Mouse (Mus musculus): Measurements from ENCODE around the gene Tcirg1. TPM values are rescaled to one million over a fixed set of nuclear protein-coding genes. Genes with fewer than 3 reads are reported as not detected.

The Tcirg1 gene
- total RNA-seq, 4 experiments from 2014 or later: 19.4 to 39.9 (median 30.6) TPM

GRCm38 (mm10) chr19:3898952-3899351 lies 8.0 kb downstream of the Tcirg1 start:
- DNase-seq (ENCODE audit: low spot score in 2 of 2): no peak

DNA sequence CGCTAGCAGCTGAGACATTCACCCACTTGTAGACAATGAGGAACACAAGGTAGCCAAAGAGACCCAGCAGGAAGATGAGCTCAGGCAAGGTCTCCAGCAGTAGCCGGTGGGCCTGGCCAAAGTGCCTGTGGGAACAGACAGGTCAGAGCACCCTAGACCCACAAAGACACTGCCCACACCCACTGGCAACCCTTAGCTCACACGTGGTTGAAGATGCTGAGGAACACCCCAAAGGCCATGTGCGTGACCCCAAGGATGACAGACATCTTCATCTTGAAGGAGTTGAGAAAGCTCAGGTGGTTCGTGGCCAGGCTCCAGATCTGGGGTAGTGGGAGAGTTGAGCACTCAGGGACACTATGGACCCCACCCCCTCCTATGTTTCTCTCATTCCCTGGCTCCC lies 9.4 kb downstream of the Tcirg1 start:
- no peak for DNase-seq (ENCODE audit: low spot score in 2 of 2)

DNA sequence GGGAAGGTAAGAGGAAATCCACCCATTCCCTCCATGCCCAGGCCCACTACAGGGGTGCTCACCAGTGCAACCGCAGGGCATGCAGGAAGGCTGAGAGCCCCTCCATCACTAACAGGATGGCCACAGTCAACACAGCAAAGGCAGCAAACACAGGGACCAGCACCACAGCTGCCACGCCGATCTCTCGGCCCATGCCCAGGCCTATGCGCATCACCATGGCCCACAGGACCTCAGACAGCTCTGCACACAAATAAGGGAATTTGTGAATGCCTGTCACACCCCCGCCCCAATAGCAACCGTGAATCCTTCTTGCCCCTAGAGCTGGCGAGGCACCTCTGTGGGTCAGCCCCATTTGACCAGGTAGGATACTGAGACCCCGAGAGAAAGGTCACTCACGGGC lies 10.7 kb downstream of the Tcirg1 start:
- no peak for DNase-seq (ENCODE audit: low spot score in 2 of 2)

GRCm38 (mm10) chr19:3895171-3895631 lies 11.7 kb downstream of the Tcirg1 start:
- DNase-seq (ENCODE audit: low spot score in 2 of 2): no peak

DNA sequence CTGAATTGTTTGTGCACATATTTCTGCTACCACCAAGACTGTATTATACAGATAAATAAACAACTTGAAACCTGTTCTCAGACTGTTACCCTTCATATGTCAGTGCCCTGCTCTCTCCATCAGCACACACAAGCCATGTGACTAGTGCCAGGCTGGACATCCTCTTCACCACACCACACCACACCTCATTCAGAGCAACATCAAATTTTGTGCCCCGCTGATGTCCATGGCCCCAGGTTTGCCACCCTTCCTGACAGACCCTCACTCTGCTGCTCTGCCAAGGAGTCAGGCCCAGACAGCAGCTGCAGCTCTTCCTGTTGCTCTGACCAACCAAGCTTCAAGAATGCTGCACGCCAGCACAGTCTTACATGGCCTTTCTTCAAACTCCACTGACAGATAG lies 12.6 kb downstream of the Tcirg1 start:
- no peak for DNase-seq (ENCODE audit: low spot score in 2 of 2)

DNA sequence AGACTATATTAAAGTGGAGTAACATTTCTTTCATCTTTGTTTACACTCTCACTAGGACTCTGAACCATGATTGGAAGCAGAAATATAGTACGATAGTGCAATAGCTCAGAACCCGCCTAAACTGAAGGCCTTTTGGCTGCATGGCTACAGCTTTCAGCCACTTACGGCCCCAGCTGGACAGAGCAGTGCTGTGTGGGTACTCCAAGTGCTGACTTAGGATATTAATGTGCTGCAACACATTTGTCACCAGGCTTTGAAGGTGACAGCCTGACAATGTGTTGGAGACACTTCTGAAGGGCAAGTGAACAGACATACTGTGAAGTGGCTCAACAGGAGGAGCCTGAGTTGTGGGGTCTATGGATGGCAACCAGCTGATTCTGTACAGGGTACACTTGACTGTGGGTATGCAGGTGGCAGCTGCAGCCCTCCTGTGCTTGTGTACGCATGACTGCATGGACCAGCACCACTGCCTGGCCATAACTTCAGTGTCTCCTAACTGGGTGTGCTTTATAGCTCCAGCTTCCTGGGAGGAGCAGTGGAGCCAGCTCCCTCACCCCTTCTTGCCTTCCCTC lies 13.3 kb downstream of the Tcirg1 start:
- no peak for DNase-seq (ENCODE audit: low spot score in 2 of 2)

DNA sequence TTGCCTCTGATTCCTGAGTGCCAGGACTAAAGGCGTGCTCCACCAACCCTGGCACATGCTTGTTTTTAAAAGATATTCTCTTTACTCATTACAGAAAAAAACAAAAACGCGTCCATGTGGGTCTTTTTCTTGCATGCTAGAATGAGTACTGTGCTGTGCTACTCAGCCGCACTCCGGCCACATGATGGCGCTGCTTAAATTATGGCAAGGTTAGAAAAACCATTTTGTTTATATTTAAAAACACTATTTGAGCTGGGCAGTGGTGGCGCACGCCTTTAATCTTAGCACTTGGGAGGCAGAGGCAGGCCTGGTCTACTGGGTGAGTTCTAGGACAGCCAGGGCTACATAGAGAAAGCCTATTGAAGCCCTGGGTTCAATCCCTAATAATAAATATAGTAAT lies 16.8 kb downstream of the Tcirg1 start:
- no peak for DNase-seq (ENCODE audit: low spot score in 2 of 2)

- no peak for DNase-seq (ENCODE audit: low spot score in 2 of 2)
Observed at GRCm38 (mm10) chr19:3889096-3889495, 17.8 kb downstream of the Tcirg1 start.

- no peak for DNase-seq (ENCODE audit: low spot score in 2 of 2)
Observed at GRCm38 (mm10) chr19:3884325-3884990, 22.5 kb downstream of the Tcirg1 start.

- no peak for DNase-seq (ENCODE audit: low spot score in 2 of 2)
Observed at GRCm38 (mm10) chr19:3882214-3882613, 24.7 kb downstream of the Tcirg1 start.

DNA sequence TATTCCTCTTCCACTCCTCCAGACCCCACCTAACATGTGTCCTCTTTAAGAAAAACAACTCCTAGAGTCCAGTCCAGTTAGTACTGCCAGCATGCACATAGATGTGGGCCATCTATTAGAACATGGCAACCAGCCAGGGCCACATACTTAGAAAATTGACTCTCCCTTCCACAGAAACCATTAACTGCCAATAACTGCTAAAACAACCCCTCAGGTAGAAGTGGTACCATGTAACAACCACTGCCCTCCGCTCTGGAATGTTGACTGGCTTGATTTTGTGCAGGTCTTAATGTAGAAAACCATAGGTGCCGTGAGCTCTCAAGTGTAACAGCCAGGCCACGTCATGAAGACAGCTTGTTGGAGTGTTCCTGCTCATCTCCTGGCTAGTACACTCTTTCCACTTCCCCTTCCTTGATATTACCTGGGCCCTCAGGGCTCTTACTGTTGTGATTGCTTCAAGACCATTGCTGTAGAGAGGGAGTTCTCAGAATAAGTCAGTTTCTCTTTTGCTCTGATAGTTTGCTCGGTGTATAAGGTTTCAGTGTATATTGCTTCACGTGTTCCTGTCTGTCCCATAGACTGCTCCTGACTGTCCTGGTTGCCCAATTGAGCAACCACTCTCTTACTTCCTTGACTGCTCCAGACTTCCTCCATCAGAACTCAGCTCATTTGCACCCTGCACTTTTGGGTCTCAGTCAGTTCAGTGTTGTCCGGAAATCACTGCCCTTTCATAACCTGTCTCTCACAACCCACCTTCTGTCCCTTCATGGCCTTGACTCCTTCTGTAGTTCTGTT lies 26.7 kb downstream of the Tcirg1 start:
- DNase-seq (ENCODE audit: low spot score in 2 of 2): no peak

DNA sequence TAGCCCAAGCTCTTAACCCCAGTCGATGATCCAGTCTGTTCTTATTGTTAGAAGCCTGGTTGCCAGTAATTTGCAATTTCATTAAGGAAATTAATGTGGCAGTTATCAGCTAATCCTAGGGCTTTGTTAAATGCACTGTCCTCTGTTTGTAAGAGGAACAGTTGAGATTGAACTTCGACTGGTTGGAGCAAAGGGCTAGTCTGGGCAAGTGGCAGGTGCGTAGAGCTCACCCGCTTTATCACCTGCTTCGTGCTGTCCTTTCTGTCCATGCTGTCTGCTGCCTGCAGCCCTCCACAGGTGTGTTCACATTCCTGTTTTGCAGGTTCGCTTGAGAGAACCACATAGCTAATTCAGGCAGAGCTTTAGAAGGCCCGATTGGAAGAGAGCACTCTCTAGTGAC lies 31.9 kb downstream of the Tcirg1 start:
- no peak for DNase-seq (ENCODE audit: low spot score in 2 of 2)

- DNase-seq (ENCODE audit: low spot score in 2 of 2): no peak
Observed at GRCm38 (mm10) chr19:3872373-3872772, 34.6 kb downstream of the Tcirg1 start.

GRCm38 (mm10) chr19:3871468-3871867 lies 35.5 kb downstream of the Tcirg1 start:
- no peak for DNase-seq (ENCODE audit: low spot score in 2 of 2)

DNA sequence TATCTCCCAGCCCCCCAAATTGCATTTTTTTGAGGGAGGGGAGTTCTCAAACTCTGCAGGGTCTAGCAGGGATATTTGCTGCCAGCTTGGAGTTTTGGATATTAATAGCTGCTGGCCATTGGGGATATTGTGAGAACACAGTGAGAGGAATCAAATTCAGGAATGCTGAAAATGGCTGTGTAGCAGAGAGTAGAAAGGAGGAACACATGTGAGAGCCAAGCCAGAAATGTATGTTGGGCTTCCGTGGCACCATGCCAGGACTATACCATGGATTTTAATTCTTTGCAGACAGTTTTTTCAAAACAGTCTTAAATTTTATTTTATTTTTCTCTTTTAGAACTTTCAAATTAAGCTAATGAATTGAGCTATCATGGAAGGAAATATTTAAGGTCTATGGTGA lies 38.6 kb downstream of the Tcirg1 start:
- DNase-seq (ENCODE audit: low spot score in 2 of 2): no peak

DNA sequence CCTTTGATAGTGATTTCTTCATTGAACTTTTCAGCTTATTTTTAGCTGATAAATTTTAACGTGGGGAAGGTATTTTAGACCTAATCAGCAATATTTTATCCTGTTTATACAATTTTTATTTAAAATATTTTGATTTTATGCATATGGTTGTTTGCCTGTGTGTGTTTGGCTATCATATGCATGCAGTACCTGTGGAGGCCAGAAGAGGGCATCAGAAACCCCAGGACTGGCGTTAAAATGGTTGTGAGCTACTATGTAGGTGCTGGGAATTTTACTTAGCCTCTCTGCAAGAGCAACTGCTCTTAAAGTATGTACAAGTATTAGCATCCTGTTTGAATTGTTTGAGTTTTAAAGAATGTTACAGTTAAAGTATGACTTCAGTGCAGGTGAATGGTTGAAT lies 42.0 kb downstream of the Tcirg1 start:
- no peak for DNase-seq (ENCODE audit: low spot score in 2 of 2)

DNA sequence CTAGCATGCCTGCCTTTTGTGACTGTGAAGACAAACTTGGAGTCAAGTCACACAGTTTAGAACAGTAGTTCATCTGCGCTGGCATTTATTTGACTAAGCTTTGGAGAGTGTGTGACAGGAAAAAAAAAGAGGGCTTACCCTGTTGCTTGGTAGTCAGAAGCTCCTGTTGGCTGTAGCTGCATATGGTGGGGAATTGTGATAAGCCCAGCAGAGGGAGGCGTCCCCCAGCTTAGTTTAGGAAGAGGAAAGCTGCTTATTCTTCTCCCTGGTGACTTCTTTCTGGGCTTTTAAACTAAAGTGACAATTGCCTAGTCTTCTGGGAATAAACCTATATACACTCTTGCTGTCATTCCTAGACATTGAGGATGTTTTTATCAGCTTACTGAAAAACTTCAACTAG lies 44.2 kb downstream of the Tcirg1 start:
- no peak for DNase-seq (ENCODE audit: low spot score in 2 of 2)

DNA sequence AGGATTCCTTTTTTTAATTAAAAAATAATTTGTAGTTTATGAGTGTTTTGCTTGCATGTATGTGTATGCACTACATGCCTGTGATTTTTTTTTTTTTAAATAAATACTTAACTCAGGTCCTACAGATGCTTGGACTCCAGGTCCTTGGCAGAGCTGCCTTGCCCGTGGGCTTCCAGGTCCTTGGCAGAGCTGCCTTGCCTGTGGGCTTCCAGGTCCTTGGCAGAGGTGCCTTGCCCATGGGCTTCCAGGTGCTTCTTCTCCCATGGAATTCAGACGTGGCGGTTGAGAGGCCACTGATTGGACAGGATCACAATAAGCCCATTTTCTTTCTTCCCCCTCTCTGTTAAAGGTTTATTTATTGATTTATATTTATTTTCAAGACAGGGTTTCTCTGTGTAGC lies 49.7 kb downstream of the Tcirg1 start:
- no peak for DNase-seq (ENCODE audit: low spot score in 2 of 2)

GRCm38 (mm10) chr19:3855601-3856000 lies 51.3 kb downstream of the Tcirg1 start:
- DNase-seq (ENCODE audit: low spot score in 2 of 2): peak; percentile 41 to 42

DNA sequence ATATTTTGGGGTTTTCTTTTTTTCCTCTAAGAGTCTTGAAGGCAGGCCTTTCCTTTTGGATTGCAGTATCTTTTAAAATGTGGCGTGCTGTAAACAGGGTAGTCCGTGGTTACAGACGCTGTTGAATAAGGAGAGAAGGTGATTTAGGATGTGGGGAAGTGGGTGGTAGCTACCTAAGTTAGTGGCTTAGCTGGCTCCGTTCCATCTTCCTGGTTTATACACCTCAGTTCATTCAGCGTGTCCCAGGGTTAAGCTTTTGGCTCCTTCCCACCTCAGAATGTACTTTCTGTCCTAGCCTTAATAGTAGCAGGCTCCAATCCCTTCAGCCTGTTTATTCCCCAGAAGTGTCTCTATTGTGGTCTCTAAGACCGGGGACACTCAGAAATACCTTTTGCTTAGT lies 51.8 kb downstream of the Tcirg1 start:
- no peak for DNase-seq (ENCODE audit: low spot score in 2 of 2)

GRCm38 (mm10) chr19:3853891-3854290 lies 53.0 kb downstream of the Tcirg1 start:
- no peak for DNase-seq (ENCODE audit: low spot score in 2 of 2)

DNA sequence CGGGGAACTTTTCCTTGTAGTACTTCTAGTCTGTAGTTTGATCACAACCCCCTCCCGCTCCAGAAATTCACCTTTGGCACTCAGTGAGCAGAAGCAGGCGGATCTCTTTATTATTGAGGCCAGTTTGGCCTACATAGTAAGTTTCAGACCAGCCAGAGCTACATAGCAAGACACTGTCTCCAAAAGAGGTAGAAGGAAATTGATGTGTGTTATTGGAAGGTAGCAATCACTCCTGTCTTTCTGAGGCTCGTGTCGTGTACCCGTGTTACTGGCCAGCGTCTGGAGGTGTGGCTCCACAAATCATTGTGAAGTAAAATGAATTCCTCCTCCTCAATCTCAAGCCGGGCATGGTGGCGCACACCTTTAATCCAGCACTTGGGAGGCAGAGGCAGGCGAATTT lies 53.8 kb downstream of the Tcirg1 start:
- DNase-seq (ENCODE audit: low spot score in 2 of 2): no peak

Data from layer of hippocampus, adult 8-10 months (tissue).